Mouse (Mus musculus): Measurements from ENCODE around the gene Dcps. TPM values are rescaled to one million over a fixed set of nuclear protein-coding genes. Genes with fewer than 3 reads are reported as not detected.
"Not testable (repeated sequence)": the region's sequence is repeated elsewhere in the genome, so short reads cannot be mapped to it uniquely, and the experiment has no call there.

Gene Dcps
- polyA plus RNA-seq, 1 experiment, result not detected

DNA sequence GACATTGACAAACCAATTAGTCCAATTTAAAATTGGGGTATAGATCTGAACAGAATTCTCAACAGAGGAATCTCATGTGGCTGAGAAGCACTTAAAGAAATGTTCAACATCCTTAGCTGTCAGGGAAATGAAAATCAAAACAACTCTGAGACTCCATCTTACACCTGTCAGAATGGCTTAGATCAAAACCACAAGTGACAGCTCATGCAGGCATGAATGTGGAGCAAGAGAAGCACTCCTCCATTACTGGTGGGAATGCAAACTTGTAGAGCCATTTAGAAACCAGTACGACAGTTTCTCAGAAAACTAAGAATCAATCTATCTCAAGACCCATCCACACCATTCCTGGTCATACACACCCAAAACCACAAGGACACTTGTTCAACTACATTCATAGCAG is 22.9 kb downstream of the Dcps start:
- Histone ChIP-seq H3K4me3 (ENCODE audit: insufficient read depth, low read depth, low read length) (no peak overlapping the region), H3K4me1 (ENCODE audit: control insufficient read depth, insufficient read depth, low read length) (peaks cover 11% of the 10 kb centered on the region), H3K27ac (ENCODE audit: insufficient read depth, low read depth, low read length) (no peak overlapping the region)
- no peak for TF ChIP-seq POLR2A (IDR thresholded peaks at IDR 0.05; ENCODE audit: insufficient read depth, low read depth, low read length)
- TF ChIP-seq CTCF (IDR thresholded peaks at IDR 0.05; ENCODE audit: insufficient read depth, low read depth, low read length), result no peak
- WGBS, result 97% methylated on average over 1 of the region's 1 CpGs

DNA sequence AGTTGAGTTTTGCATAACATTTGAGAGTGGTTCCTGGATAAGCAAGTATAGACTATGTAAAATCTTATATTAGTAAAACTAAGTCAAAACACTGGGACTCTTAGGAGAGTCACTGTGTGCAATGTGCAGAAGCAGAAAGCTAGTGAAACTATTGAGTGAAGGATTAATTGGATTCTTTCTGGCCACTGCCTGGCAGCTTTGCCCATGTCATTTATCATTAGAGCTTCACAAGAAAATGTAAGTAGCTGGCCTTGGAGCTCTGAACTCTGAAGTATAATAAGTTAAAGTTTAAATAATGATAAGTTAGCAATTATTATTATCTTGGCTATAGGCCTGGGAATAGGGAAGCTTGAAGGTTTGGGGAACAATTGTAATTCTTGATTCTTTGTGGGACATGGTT is 27.0 kb downstream of the Dcps start:
- not testable (repeated sequence) for H3K27ac ChIP-seq (ENCODE audit: insufficient read depth, low read depth, low read length); H3K4me3 ChIP-seq (ENCODE audit: insufficient read depth, low read depth, low read length); H3K4me1 ChIP-seq (ENCODE audit: control insufficient read depth, insufficient read depth, low read length)

DNA sequence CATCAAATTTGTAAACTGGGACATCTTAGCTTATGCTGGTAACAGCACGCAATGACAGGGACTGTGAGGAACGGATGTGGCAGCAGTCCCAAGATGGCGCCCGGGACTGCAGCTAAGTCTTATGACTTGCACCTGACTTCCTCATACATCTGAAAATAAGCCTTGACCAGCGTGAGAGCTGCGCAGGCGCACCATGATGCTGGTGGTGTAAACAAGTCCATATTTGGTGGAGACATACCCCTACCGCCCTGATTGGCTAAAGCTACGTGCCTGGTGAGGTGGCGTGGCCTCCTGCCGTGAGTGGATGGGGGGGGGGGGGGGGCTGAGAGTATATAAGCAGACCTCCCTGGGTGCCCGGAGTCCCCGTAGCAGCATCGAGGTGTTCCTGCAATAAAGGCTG is 28.6 kb downstream of the Dcps start:
- H3K4me3 ChIP-seq (ENCODE audit: insufficient read depth, low read depth, low read length); H3K27ac ChIP-seq (ENCODE audit: insufficient read depth, low read depth, low read length); H3K4me1 ChIP-seq (ENCODE audit: control insufficient read depth, insufficient read depth, low read length): not testable (repeated sequence)
- 98% methylated on average over 14 of the region's 14 CpGs for WGBS

DNA sequence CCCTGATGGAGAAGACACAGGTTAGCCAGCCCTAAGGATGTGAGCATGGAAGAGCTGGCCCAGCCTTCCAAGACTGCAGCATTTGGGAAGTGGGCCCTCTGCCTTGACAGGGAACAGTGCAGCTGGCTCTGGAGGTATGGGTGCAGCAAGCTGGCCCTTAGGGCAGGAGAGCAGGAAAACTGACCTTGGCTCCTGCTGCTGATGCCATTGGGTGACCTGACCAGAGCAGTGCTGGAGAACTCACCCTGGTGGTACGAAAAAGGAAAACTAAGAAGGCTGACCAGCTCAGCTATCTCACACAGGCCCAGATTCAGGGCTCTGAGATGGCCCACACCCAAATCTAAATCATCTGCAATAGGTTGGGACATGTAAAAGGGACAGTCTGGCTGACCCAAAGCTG is 30.0 kb downstream of the Dcps start:
- H3K4me1 ChIP-seq (ENCODE audit: control insufficient read depth, insufficient read depth, low read length), result no peaks in the 10 kb centered on the region
- WGBS, result 93% methylated on average over 1 of the region's 1 CpGs
- no peak overlapping the region for H3K27ac ChIP-seq (ENCODE audit: insufficient read depth, low read depth, low read length)
- no peak overlapping the region for H3K4me3 ChIP-seq (ENCODE audit: insufficient read depth, low read depth, low read length)
- TF ChIP-seq CTCF (IDR thresholded peaks at IDR 0.05; ENCODE audit: insufficient read depth, low read depth, low read length), result no peak

DNA sequence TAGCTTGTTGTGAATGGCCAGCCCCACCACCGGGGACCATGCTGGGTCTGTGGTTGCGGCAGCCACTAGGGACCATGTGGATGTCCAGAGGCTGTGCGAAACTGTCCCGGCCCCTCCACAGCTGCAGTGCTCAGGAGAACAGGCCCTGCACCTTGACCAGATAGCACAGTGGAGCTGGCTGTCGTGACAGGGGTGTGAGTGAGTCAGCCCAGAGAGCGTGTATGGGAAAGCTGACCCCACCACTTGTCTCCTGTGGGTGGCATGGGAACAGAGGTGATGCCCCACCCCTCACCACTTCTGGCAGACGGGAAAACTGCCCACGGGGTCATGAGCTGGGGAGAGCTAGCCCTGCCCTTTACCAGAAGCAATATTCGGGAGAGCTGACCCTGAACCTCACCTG is 30.7 kb downstream of the Dcps start:
- Histone ChIP-seq H3K4me1 (ENCODE audit: control insufficient read depth, insufficient read depth, low read length) (no peaks in the 10 kb centered on the region), H3K4me3 (ENCODE audit: insufficient read depth, low read depth, low read length) (no peak overlapping the region), H3K27ac (ENCODE audit: insufficient read depth, low read depth, low read length) (no peak overlapping the region)
- 95% methylated on average over 9 of the region's 9 CpGs for WGBS
- TF ChIP-seq CTCF (IDR thresholded peaks at IDR 0.05; ENCODE audit: insufficient read depth, low read depth, low read length), result no peak
- no peak for TF ChIP-seq POLR2A (IDR thresholded peaks at IDR 0.05; ENCODE audit: insufficient read depth, low read depth, low read length)

DNA sequence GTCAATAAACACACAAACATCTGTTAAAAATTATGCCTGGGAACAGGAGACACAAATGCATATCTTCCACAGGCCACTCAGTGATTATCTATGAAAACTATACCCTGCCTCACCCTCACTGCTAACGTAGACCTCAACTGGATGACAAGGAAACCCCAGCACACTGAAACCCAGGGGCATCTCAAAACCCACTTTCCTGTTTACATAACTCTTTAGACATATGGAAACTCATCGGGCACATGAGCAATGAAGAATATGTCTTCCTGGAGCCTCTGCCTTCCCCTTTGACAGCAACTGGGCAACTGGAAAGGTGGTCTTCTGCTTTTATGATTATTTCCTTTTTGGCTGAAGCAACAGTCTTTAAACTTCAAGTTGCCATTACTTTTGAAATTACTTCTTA is 33.6 kb downstream of the Dcps start:
- no peak overlapping the region for H3K27ac ChIP-seq (ENCODE audit: insufficient read depth, low read depth, low read length)
- H3K4me3 ChIP-seq (ENCODE audit: insufficient read depth, low read depth, low read length), result no peak overlapping the region
- 88% methylated on average over 2 of the region's 2 CpGs for WGBS
- H3K4me1 ChIP-seq (ENCODE audit: control insufficient read depth, insufficient read depth, low read length), result peaks cover 4% of the 10 kb centered on the region; the same call in 1 of the 2 replicates
- TF ChIP-seq CTCF (IDR thresholded peaks at IDR 0.05; ENCODE audit: insufficient read depth, low read depth, low read length), result no peak
- TF ChIP-seq POLR2A (IDR thresholded peaks at IDR 0.05; ENCODE audit: insufficient read depth, low read depth, low read length), result no peak

DNA sequence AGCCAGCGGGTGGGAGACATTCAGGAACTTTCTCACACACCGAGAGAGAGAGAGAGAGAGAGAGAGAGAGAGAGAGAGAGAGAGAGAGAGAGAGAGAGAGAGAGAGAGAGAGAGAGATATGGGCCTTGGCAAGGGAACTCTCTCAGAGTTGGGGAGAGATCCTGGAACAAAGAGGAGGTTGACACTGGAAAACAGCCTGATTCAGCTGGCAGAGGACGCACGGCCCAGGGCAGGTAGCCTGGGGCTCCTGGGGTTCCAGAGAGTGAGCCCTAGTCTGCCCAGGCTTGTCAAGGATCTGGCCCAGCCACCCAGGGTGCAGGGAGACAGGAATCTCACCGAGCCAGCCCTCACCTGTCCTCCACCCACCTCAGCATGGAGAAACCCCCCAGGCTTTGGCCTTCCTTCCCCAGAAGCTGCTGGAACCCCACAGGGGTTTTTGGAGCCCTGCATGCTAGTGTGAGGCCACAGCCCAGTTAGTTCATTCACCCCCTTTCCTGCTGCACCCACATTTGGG is 36.6 kb downstream of the Dcps start:
- 88% methylated on average over 5 of the region's 5 CpGs for WGBS

DNA sequence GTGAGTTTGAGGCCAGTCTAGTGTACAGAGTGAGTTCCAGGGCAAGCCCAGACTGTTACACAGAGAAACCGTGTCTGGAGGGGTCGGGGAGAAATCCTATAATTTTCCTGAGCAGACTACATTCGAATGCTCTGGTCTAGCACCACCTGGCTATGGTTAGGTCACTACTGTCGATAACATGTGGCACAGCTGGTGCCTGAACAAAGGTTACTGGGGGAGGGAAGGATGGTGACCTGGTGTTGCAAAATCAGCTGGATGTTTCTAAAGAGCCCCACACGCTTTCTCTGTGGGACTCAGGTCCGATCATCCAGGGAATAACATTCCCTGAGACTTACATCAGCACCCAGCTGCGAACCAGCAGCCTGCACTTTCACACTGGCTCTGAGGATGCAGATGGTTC is 37.8 kb downstream of the Dcps start:
- peaks cover 4% of the 10 kb centered on the region; the same call in 1 of the 2 replicates for H3K4me1 ChIP-seq (ENCODE audit: control insufficient read depth, insufficient read depth, low read length)
- 88% methylated on average over 7 of the region's 7 CpGs for WGBS
- no peak overlapping the region for H3K4me3 ChIP-seq (ENCODE audit: insufficient read depth, low read depth, low read length)
- TF ChIP-seq CTCF (IDR thresholded peaks at IDR 0.05; ENCODE audit: insufficient read depth, low read depth, low read length), result no peak
- no peak for TF ChIP-seq POLR2A (IDR thresholded peaks at IDR 0.05; ENCODE audit: insufficient read depth, low read depth, low read length)
- no peak overlapping the region for H3K27ac ChIP-seq (ENCODE audit: insufficient read depth, low read depth, low read length)

More for the DNA sequence above, 36.6 kb downstream of the Dcps start:
- Histone ChIP-seq H3K4me1 (ENCODE audit: control insufficient read depth, insufficient read depth, low read length) (peaks cover 4% of the 10 kb centered on the region; the same call in 1 of the 2 replicates), H3K27ac (ENCODE audit: insufficient read depth, low read depth, low read length) (no peak overlapping the region), H3K4me3 (ENCODE audit: insufficient read depth, low read depth, low read length) (no peak overlapping the region)
- TF ChIP-seq POLR2A (IDR thresholded peaks at IDR 0.05; ENCODE audit: insufficient read depth, low read depth, low read length) (no peak), CTCF (IDR thresholded peaks at IDR 0.05; ENCODE audit: insufficient read depth, low read depth, low read length) (no peak)

DNA sequence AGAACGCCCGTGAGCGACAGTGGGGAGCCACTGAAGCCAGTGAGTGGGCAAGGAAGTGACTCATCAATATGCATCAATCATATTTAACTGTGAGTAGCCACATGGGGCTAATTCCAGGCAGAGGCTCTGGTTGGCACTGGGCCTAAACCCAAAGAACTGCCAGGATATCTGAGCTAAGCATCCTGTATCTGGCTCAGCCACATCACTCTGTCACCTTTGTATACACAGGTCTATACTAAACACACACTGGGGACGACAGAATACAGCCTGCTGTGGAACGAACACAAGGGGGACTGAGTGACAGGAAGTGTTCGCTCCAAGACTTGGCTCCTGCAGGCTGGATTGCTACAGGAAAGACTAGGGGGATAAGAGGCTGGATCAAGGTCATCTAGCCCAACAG is 40.3 kb downstream of the Dcps start:
- Histone ChIP-seq H3K4me1 (ENCODE audit: control insufficient read depth, insufficient read depth, low read length) (peaks cover 16% of the 10 kb centered on the region), H3K4me3 (ENCODE audit: insufficient read depth, low read depth, low read length) (no peak overlapping the region), H3K27ac (ENCODE audit: insufficient read depth, low read depth, low read length) (no peak overlapping the region)
- 64% methylated on average over 6 of the region's 6 CpGs for WGBS
- TF ChIP-seq POLR2A (IDR thresholded peaks at IDR 0.05; ENCODE audit: insufficient read depth, low read depth, low read length) (no peak), CTCF (IDR thresholded peaks at IDR 0.05; ENCODE audit: insufficient read depth, low read depth, low read length) (no peak)

DNA sequence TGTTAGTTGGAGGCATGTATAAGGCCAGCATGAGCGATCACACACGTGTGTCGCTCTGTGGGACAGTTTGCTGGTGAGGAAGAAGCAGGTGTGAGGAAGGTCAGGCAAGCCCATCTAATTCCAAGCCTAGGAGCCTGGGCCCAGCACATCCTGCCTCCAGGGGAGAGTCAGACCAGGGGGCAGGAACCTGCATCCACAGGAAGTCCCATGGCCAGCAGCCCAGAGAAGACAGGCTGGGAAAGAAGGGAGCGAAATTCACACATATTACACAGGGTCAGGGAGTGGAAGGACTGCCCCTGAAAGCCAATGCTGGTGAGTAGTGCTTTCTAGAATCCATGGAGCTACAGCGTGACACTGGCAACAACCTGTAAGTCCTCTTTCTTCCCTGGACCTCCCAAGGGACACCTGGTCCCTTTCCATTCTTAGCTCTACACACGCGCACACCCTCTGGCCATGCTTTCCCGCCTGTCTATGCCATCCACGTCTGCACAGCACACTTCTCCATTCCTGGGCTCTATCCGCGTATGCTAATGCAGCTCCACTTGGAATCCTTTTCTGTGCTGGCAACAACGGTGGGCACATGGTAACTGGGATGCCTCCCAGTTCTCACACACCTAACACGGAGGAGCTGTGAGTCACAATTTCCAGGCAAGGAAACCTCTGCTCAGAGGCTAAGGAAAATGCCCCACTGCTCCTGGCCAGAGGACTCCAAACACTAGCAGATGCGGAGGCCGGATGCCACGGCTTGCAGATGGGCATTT is 44.0 kb downstream of the Dcps start:
- WGBS, result 76% methylated on average over 16 of the region's 16 CpGs
- Histone ChIP-seq H3K4me3 (ENCODE audit: insufficient read depth, low read depth, low read length) (no peak overlapping the region), H3K4me1 (ENCODE audit: control insufficient read depth, insufficient read depth, low read length) (peaks cover 12% of the 10 kb centered on the region), H3K27ac (ENCODE audit: insufficient read depth, low read depth, low read length) (no peak overlapping the region)
- TF ChIP-seq CTCF (IDR thresholded peaks at IDR 0.05; ENCODE audit: insufficient read depth, low read depth, low read length), result no peak
- no peak for TF ChIP-seq POLR2A (IDR thresholded peaks at IDR 0.05; ENCODE audit: insufficient read depth, low read depth, low read length)

All from olfactory bulb, adult 2 months (tissue).